Mouse (Mus musculus): Measurements from ENCODE around the gene Pdzrn4. TPM values are rescaled to one million over a fixed set of nuclear protein-coding genes. Genes with fewer than 3 reads are reported as not detected.

Pdzrn4 gene
- polyA plus RNA-seq, 1 experiment from 2014 or later = 27.4 TPM

DNA sequence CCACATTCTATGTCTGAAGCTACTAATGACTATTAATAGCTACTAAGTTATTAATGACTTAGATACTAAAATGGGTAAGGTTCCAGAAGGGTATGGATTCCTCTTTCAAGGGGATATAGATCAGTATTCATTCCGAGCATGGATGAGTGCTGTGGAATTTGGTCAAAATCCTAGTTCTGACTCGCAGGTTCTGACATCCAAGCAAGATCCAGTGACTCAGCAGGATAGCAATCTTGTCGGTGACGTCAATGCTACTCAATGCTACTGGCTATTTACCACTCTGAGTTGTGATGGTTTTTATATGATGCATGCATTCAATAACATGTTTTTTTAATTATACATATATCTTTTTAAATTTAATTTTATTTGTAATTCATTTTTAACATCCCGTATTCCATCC is 279.4 kb downstream of the Pdzrn4 start:
- Histone ChIP-seq H3K27me3 (no peaks in the 10 kb centered on the region), H3K4me2 (replicated peaks) (no peak overlapping the region), H3K9me3 (replicated peaks) (no peaks in the 10 kb centered on the region), H3K9ac (no peak overlapping the region), H3K36me3 (no peaks in the 10 kb centered on the region), H3K4me3 (no peak overlapping the region), H3K4me1 (no peaks in the 10 kb centered on the region), H3K27ac (no peak overlapping the region)
- ATAC-seq (ENCODE audit: low FRiP score) = no peak
- 85% methylated on average over 5 of the region's 5 CpGs for WGBS

DNA sequence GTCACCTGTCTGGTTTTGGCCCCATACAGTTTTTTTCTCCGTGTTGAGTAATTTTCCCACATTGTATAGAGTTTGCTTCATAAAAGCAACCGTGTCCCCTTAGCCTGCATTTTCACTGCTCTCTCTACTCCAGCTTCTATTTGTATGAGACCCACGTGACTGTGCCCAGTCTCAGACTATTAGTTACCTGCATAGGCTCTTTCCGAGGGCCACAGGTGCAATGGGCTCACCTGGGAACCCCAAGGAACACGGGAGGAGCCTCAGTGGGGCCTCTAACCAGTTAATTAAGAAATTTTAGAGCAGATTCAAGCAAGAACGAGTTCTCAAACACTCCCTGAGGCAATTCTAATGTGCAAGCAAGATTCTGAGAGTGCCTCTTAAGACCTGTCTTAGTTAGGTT is 281.7 kb downstream of the Pdzrn4 start:
- H3K4me3 ChIP-seq = no peak overlapping the region
- no peak for ATAC-seq (ENCODE audit: low FRiP score)
- no peaks in the 10 kb centered on the region for H3K27me3 ChIP-seq
- H3K36me3 ChIP-seq = no peaks in the 10 kb centered on the region
- H3K27ac ChIP-seq = no peak overlapping the region
- 0 out of 2 replicates have a peak, but pooled peaks cover under 1% of the 10 kb centered on the region for H3K4me1 ChIP-seq
- 78% methylated on average over 6 of the region's 6 CpGs for WGBS
- H3K4me2 ChIP-seq (replicated peaks) = no peak overlapping the region
- no peaks in the 10 kb centered on the region for H3K9me3 ChIP-seq (replicated peaks)
- H3K9ac ChIP-seq = no peak overlapping the region

DNA sequence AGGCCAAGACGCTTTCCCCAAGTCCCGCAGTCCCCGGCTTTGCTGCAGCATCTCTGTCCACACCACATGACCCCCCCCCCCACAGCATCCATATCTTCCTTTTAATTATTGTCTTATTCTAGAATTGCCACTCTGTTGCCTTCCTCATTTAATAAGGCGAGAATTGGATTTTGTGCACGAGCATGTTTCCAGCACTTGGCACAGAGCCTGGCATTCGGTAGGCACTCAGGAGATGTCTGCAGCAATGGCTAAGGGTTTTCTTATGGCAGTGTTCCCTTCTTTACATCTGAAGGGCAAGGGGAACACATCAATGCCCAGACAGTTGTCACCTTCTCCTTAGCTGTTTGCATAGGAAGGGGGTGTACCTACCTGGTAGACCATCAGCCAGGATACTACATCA is 282.9 kb downstream of the Pdzrn4 start:
- no peak overlapping the region for H3K27ac ChIP-seq
- H3K4me1 ChIP-seq = 0 out of 2 replicates have a peak, but pooled peaks cover 3% of the 10 kb centered on the region
- no peaks in the 10 kb centered on the region for H3K36me3 ChIP-seq
- 91% methylated on average over 6 of the region's 6 CpGs for WGBS
- ATAC-seq (ENCODE audit: low FRiP score) = no peak
- no peaks in the 10 kb centered on the region for H3K9me3 ChIP-seq (replicated peaks)
- H3K4me3 ChIP-seq = no peak overlapping the region
- H3K9ac ChIP-seq = no peak overlapping the region
- H3K27me3 ChIP-seq = no peaks in the 10 kb centered on the region
- H3K4me2 ChIP-seq (replicated peaks) = no peak overlapping the region

DNA sequence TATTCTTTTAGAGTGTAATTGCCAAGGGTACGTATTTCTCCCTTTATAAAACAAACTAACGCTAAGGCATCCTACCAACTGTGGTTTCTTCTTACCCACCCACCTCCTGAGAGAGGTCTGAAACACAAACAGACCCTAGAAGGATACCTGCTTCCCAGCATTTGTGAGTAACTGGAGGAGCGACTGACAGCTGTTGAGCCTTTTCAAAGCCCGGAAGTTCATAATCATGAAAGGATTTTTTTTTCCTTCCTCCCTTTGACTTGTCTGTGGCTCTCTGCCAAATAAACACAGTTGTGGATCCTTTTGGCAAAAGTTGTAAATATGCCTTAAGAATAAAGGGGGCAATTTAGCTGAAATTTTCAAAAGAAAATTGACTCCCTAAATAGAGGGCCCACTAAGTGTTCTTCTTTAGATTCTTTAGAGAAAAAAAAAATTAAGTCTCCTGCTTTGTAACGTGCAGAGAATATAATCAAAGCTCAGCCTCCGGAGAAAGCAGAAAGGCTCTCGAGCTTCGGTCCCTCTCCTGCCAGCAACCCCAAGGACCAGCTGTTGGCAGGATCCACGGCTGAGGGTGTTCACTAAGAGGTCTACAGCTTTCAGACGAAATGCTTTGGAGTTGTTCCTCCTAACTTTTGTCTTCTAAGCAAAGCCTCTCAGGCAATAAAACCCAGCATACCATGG is 299.7 kb downstream of the Pdzrn4 start:
- Histone ChIP-seq H3K9me3 (replicated peaks) (no peaks in the 10 kb centered on the region), H3K4me3 (no peak overlapping the region), H3K36me3 (no peaks in the 10 kb centered on the region), H3K4me2 (replicated peaks) (no peak overlapping the region), H3K27ac (peak overlapping the region; percentile 30; the same call in 1 of the 2 replicates), H3K9ac (no peak overlapping the region), H3K4me1 (no peaks in the 10 kb centered on the region; the same call in 1 of the 2 replicates), H3K27me3 (no peaks in the 10 kb centered on the region)
- ATAC-seq (ENCODE audit: low FRiP score) = no peak
- 47% methylated on average over 10 of the region's 10 CpGs for WGBS

DNA sequence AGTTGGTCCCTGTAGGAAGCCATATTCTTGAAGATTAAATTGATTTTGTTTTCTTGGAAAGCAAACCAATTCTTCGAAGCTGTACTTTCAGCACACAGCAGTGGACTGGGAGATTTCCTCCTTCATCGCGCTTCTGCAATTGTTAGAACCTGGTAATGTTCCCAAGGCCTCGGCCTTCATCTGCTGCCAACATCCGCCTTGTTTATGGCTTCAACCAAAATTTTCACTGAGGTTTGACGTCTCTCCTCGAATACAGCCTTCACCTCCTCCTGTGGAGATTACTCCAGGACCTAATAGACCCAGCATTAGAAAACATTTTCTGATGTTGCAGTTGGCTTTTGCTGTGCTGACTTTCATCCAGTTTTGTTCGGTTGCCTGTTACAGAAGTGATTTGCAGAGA is 307.5 kb downstream of the Pdzrn4 start:
- no peaks in the 10 kb centered on the region for H3K36me3 ChIP-seq
- H3K27ac ChIP-seq = no peak overlapping the region
- H3K4me1 ChIP-seq = peaks cover 4% of the 10 kb centered on the region; the same call in 1 of the 2 replicates
- 76% methylated on average over 8 of the region's 8 CpGs for WGBS
- H3K9me3 ChIP-seq (replicated peaks) = no peaks in the 10 kb centered on the region
- ATAC-seq (ENCODE audit: low FRiP score) = no peak
- no peak overlapping the region for H3K4me3 ChIP-seq
- no peak overlapping the region for H3K9ac ChIP-seq
- H3K4me2 ChIP-seq (replicated peaks) = no peak overlapping the region
- no peaks in the 10 kb centered on the region for H3K27me3 ChIP-seq

DNA sequence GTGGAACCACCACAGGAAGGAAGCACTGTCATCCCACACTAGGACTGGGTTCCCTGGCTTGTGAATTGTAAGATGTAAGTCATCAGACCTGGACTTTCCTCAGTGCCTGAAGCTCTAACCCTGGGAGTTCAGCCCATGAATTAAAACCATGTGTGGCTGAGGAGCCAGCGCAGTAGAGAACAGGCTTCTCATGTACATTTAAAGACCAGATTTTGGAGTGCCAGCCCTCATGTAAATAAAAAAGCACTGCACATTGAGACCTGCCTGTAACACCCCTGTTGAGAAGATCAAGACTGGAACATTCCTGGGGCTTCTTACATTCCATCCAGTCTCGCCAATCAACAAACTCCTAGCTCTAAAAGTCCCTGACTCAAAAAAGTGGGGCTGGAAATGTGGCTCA is 342.0 kb downstream of the Pdzrn4 start:
- 72% methylated on average over 2 of the region's 2 CpGs for WGBS
- no peak for ATAC-seq (ENCODE audit: low FRiP score)
- H3K36me3 ChIP-seq = no peaks in the 10 kb centered on the region
- no peak overlapping the region for H3K4me3 ChIP-seq
- no peak overlapping the region for H3K27ac ChIP-seq
- H3K27me3 ChIP-seq = no peaks in the 10 kb centered on the region
- no peak overlapping the region for H3K4me2 ChIP-seq (replicated peaks)
- H3K4me1 ChIP-seq = peaks cover 3% of the 10 kb centered on the region; the same call in 1 of the 2 replicates
- H3K9ac ChIP-seq = no peak overlapping the region
- no peaks in the 10 kb centered on the region for H3K9me3 ChIP-seq (replicated peaks)

DNA sequence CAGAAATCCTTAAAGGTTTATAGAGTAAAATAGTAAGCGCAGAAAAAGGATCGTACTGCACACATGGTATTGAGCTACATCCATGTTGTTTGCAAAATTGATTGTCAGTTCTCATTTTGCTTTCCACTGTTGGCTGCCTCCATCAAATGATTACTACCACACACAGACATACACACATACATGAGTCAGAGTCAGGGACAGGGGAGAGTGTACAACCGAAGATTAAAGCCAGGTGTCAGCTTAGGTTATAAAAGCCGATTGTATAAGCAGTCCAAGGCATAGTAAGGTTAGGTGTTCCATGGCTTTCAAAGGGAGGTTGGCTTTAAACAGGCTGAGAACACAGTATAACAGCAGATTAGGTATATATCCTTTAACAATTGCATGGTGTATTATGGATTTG is 343.2 kb downstream of the Pdzrn4 start:
- no peaks in the 10 kb centered on the region for H3K36me3 ChIP-seq
- H3K4me2 ChIP-seq (replicated peaks) = no peak overlapping the region
- no peak overlapping the region for H3K9ac ChIP-seq
- no peak overlapping the region for H3K27ac ChIP-seq
- ATAC-seq (ENCODE audit: low FRiP score) = no peak
- no peaks in the 10 kb centered on the region for H3K27me3 ChIP-seq
- H3K9me3 ChIP-seq (replicated peaks) = no peaks in the 10 kb centered on the region
- H3K4me3 ChIP-seq = no peak overlapping the region
- WGBS = 74% methylated on average over 4 of the region's 4 CpGs
- H3K4me1 ChIP-seq = peaks cover 5% of the 10 kb centered on the region; the same call in 1 of the 2 replicates

DNA sequence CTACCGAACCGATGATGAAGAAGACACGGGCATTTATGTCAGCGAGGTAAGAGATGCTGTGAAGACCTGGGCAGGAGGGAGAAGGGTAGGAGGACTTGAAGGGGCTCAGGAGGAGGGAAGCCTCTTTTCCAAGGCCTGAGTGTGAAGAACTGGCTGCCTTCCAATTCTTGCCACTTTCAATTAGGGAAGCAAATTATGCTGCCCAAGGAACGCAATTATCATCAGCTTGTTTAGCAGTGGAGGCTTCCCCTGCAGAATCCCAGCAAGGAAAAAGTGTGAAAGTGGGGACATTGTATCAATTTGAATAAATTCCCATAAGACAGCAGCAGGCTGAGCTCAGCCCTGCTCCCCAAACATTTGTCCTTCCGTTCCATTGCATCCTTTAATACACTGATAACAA is 346.9 kb downstream of the Pdzrn4 start:
- ATAC-seq (ENCODE audit: low FRiP score) = peak; percentile 63
- no peaks in the 10 kb centered on the region for H3K36me3 ChIP-seq
- H3K27me3 ChIP-seq = no peaks in the 10 kb centered on the region
- H3K4me3 ChIP-seq = no peak overlapping the region
- H3K4me2 ChIP-seq (replicated peaks) = no peak overlapping the region
- no peak overlapping the region for H3K27ac ChIP-seq
- 51% methylated on average over 6 of the region's 6 CpGs for WGBS
- no peaks in the 10 kb centered on the region for H3K9me3 ChIP-seq (replicated peaks)
- peaks cover 5% of the 10 kb centered on the region; the same call in 1 of the 2 replicates for H3K4me1 ChIP-seq
- H3K9ac ChIP-seq = no peak overlapping the region

DNA sequence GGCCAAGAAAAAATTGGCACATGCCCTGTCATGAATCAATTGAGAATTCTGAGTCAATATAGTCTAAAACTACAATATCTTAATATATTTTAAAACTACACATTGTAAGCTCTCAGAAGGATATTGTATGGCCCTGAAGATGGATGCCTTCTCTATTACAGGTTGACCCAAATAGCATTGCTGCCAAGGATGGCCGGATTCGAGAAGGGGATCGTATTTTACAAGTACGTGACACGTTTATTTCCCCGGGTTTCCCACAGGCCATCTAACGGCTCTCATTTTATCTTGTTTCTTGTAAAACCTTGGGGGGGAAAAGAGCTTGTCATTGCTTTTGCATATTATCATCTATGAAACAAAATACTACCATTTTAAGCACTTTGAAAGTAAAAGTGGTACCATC is 349.4 kb downstream of the Pdzrn4 start:
- H3K4me3 ChIP-seq = no peak overlapping the region
- H3K9ac ChIP-seq = no peak overlapping the region
- no peaks in the 10 kb centered on the region for H3K27me3 ChIP-seq
- no peak overlapping the region for H3K4me2 ChIP-seq (replicated peaks)
- no peaks in the 10 kb centered on the region for H3K9me3 ChIP-seq (replicated peaks)
- no peak for ATAC-seq (ENCODE audit: low FRiP score)
- H3K4me1 ChIP-seq = peaks cover 5% of the 10 kb centered on the region; the same call in 1 of the 2 replicates
- no peak overlapping the region for H3K27ac ChIP-seq
- 87% methylated on average over 7 of the region's 7 CpGs for WGBS
- H3K36me3 ChIP-seq = no peaks in the 10 kb centered on the region

DNA sequence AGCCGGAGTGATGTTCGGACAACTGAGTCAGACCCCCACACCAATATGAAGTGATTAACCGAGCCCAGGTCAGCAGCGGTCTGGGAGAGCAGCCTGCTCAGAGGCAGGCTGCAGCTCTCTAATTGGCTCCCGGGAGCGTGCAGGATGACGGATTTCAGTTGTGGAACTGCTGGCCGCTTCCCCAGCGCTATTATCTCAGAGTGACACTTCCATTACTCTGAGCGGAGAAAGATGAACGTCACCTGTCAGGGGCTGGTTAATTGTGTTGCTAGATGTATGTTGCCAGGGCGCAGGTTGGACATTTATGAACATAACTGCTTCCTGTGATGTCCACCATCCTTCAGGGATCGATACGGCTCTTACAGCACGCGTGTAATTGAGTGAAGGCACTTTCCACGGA is 355.5 kb downstream of the Pdzrn4 start:
- no peak overlapping the region for H3K4me3 ChIP-seq
- H3K4me2 ChIP-seq (replicated peaks) = peak overlapping the region; percentile 30
- H3K27ac ChIP-seq = peak overlapping the region; percentile 69
- H3K9me3 ChIP-seq (replicated peaks) = no peaks in the 10 kb centered on the region
- no peak overlapping the region for H3K9ac ChIP-seq
- WGBS = 65% methylated on average over 17 of the region's 17 CpGs
- peak; percentile 83 for ATAC-seq (ENCODE audit: low FRiP score)
- H3K4me1 ChIP-seq = no peaks in the 10 kb centered on the region
- no peaks in the 10 kb centered on the region for H3K36me3 ChIP-seq
- no peaks in the 10 kb centered on the region for H3K27me3 ChIP-seq

DNA sequence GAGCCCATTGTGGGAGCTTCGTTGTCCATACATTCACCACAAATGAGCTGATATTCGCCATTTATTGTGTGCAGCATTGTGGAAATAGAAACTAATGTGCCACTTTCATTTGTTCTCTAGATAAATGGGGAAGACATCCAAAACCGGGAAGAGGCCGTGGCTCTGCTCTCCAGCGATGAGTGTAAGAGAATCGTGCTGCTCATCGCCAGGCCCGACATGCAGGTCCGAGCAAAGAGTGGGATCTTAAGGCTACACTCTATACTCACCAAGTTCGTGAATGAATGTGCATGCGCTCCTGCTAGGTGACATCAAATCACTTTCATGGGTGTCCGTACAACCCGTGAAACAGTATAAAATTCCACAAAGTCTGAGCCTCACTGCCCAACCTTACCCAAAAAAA is 355.9 kb downstream of the Pdzrn4 start:
- no peaks in the 10 kb centered on the region for H3K4me1 ChIP-seq
- H3K4me2 ChIP-seq (replicated peaks) = peak overlapping the region; percentile 30; the same call in 1 of the 2 replicates
- no peaks in the 10 kb centered on the region for H3K36me3 ChIP-seq
- H3K4me3 ChIP-seq = no peak overlapping the region
- 85% methylated on average over 13 of the region's 13 CpGs for WGBS
- peak overlapping the region; percentile 69 for H3K27ac ChIP-seq
- H3K9ac ChIP-seq = no peak overlapping the region
- peak; percentile 55; the same call in 1 of the 2 replicates for ATAC-seq (ENCODE audit: low FRiP score)
- no peaks in the 10 kb centered on the region for H3K9me3 ChIP-seq (replicated peaks)
- no peaks in the 10 kb centered on the region for H3K27me3 ChIP-seq

DNA sequence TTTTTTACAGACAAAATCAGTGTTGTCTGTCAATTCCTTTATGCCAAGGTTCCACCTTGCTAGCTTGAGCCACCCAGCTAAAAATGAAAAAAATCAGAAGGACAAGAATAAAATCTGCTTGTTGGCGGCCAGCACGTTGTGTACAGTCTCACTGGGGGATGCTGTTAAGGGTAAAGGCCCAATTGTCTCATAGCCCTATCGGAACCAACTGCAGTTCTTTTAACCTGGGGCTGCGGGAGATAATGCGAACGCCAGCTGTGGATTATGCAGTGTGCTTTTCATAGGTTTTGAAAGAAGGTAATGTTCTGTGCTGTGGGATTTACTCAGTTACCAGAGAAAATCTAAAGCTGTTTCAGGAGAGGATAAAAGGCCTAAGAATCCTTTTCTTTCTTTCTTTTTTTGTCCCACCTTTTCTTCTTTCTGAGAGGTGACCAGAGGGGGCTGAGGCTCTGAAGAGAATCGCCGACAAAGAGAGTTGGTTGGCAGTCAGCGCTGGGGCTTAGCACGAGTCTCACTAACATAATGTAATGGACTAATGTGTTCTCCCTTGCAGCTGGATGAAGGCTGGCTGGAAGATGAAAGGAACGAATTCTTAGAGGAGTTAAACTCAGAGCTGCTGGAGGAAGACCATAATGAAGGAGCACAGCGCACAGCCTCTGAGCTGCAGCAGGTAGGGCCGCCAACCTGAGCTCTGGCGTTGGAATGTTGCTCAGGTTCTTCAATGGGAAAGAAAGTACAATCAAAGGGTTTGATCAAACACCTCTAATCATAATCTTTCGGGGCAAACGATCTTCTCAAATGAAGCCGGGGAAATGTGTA is 360.6 kb downstream of the Pdzrn4 start:
- H3K27ac ChIP-seq = no peak overlapping the region
- H3K9ac ChIP-seq = no peak overlapping the region
- H3K4me1 ChIP-seq = no peaks in the 10 kb centered on the region
- H3K27me3 ChIP-seq = no peaks in the 10 kb centered on the region
- no peak overlapping the region for H3K4me3 ChIP-seq
- ATAC-seq (ENCODE audit: low FRiP score) = no peak
- H3K9me3 ChIP-seq (replicated peaks) = no peaks in the 10 kb centered on the region
- H3K4me2 ChIP-seq (replicated peaks) = no peak overlapping the region
- WGBS = 53% methylated on average over 17 of the region's 17 CpGs
- no peaks in the 10 kb centered on the region for H3K36me3 ChIP-seq

All from hindbrain, embryonic 12.5 days (tissue).